Mouse (Mus musculus) E14TG2a.4 (cell line): Measurements from ENCODE around the gene Kcp.

Experiments used
- H3K27me3 ChIP-seq: 2 replicates; pipeline ENCODE4 v1.6.1; 2014; ENCODE audit warnings: low read length, control low read depth; ENCODE audit not compliant: insufficient read depth
- H3K36me3 ChIP-seq: 2 replicates; pipeline ENCODE4 v1.6.1; 2014; ENCODE audit warnings: low read length, control low read depth; ENCODE audit not compliant: insufficient read depth
- H3K4me1 ChIP-seq: replicated peaks from 2 replicates; pipeline ENCODE4 v1.6.1; 2014; ENCODE audit warnings: low read depth, low read length, control low read depth
- H3K4me3 ChIP-seq: replicated peaks from 2 replicates; pipeline ENCODE4 v1.5.1; 2014; ENCODE audit warnings: mild to moderate bottlenecking, low read length
- H3K9me3 ChIP-seq: 2 replicates; pipeline ENCODE4 v1.6.1; 2014; ENCODE audit warnings: low read length, control low read depth
- CTCF ChIP-seq: conservative IDR thresholded peaks from 2 replicates; pipeline ENCODE4 v1.5.1; 2014; ENCODE audit warnings: low read length
- NANOG ChIP-seq: IDR thresholded peaks from 2 replicates; pipeline ENCODE4 v1.6.1; 2014; ENCODE audit warnings: borderline replicate concordance, low read length, mixed read lengths
- POU5F1 ChIP-seq: IDR thresholded peaks from 2 replicates; pipeline ENCODE4 v1.6.1; 2014; ENCODE audit warnings: low read length, borderline replicate concordance

Kcp gene

GRCm38 (mm10) chr6:29461502-29461901 is 46.2 kb downstream of the Kcp start:
- H3K27me3 ChIP-seq, result peaks cover 11% of the 10 kb centered on the region
- peaks cover 5% of the 10 kb centered on the region for H3K4me1 ChIP-seq
- no peak overlapping the region for H3K4me3 ChIP-seq
- H3K9me3 ChIP-seq, result no peaks in the 10 kb centered on the region
- TF ChIP-seq NANOG (no peak), CTCF (no peak), POU5F1 (no peak)
- peaks cover 10% of the 10 kb centered on the region; the same call in 1 of the 2 replicates for H3K36me3 ChIP-seq

GRCm38 (mm10) chr6:29450667-29451066 is 57.1 kb downstream of the Kcp start:
- TF ChIP-seq CTCF, result no peak
- TF ChIP-seq POU5F1, result no peak
- TF ChIP-seq NANOG, result no peak
- H3K27me3 ChIP-seq, result peaks cover 11% of the 10 kb centered on the region
- H3K4me3 ChIP-seq, result no peak overlapping the region
- H3K9me3 ChIP-seq, result no peaks in the 10 kb centered on the region
- peaks cover 29% of the 10 kb centered on the region; the same call in 1 of the 2 replicates for H3K36me3 ChIP-seq
- peaks cover 51% of the 10 kb centered on the region for H3K4me1 ChIP-seq

- H3K9me3 ChIP-seq, result no peaks in the 10 kb centered on the region
- H3K27me3 ChIP-seq, result 0 out of 2 replicates have a peak, but pooled peaks cover 3% of the 10 kb centered on the region
- H3K36me3 ChIP-seq, result peaks cover 29% of the 10 kb centered on the region; the same call in 1 of the 2 replicates
- H3K4me1 ChIP-seq, result peaks cover 55% of the 10 kb centered on the region
- peak overlapping the region; percentile 67 for H3K4me3 ChIP-seq
- no peak for TF ChIP-seq POU5F1
- TF ChIP-seq NANOG, result no peak
- no peak for TF ChIP-seq CTCF
Measured at GRCm38 (mm10) chr6:29449858-29450257, 57.9 kb downstream of the Kcp start.

GRCm38 (mm10) chr6:29445354-29445753 is 62.4 kb downstream of the Kcp start:
- H3K4me3 ChIP-seq, result no peak overlapping the region
- TF ChIP-seq CTCF (no peak), NANOG (no peak), POU5F1 (no peak)
- H3K4me1 ChIP-seq, result peaks cover 72% of the 10 kb centered on the region
- H3K9me3 ChIP-seq, result no peaks in the 10 kb centered on the region
- peaks cover 25% of the 10 kb centered on the region for H3K27me3 ChIP-seq
- H3K36me3 ChIP-seq, result peaks cover 22% of the 10 kb centered on the region; the same call in 1 of the 2 replicates

- H3K27me3 ChIP-seq, result peaks cover 30% of the 10 kb centered on the region
- no peak overlapping the region for H3K4me3 ChIP-seq
- H3K9me3 ChIP-seq, result no peaks in the 10 kb centered on the region
- peaks cover 22% of the 10 kb centered on the region; the same call in 1 of the 2 replicates for H3K36me3 ChIP-seq
- peaks cover 66% of the 10 kb centered on the region for H3K4me1 ChIP-seq
- TF ChIP-seq CTCF (peak; percentile 79), NANOG (no peak), POU5F1 (no peak)
Measured at GRCm38 (mm10) chr6:29444773-29445172, 63.0 kb downstream of the Kcp start.

- TF ChIP-seq POU5F1 (no peak), NANOG (no peak), CTCF (no peak)
Measured at GRCm38 (mm10) chr6:29439789-29440188, 68.0 kb downstream of the Kcp start.

GRCm38 (mm10) chr6:29439251-29439650 is 68.5 kb downstream of the Kcp start:
- Histone ChIP-seq H3K4me1 (peaks cover 66% of the 10 kb centered on the region), H3K4me3 (no peak overlapping the region), H3K36me3 (no peaks in the 10 kb centered on the region), H3K9me3 (no peaks in the 10 kb centered on the region), H3K27me3 (peaks cover 50% of the 10 kb centered on the region)
- TF ChIP-seq NANOG (no peak), CTCF (no peak)

More at GRCm38 (mm10) chr6:29439789-29440188, 68.0 kb downstream of the Kcp start:
- Histone ChIP-seq H3K4me3 (no peak overlapping the region), H3K9me3 (no peaks in the 10 kb centered on the region), H3K27me3 (peaks cover 45% of the 10 kb centered on the region), H3K4me1 (peaks cover 60% of the 10 kb centered on the region), H3K36me3 (no peaks in the 10 kb centered on the region)

GRCm38 (mm10) chr6:29436461-29436934 is 71.3 kb downstream of the Kcp start:
- H3K4me1 ChIP-seq, result peaks cover 55% of the 10 kb centered on the region
- H3K36me3 ChIP-seq, result no peaks in the 10 kb centered on the region
- peaks cover 58% of the 10 kb centered on the region for H3K27me3 ChIP-seq
- TF ChIP-seq NANOG, result no peak
- no peak for TF ChIP-seq CTCF
- TF ChIP-seq POU5F1, result no peak
- H3K4me3 ChIP-seq, result peak overlapping the region; percentile 37; the same call in 1 of the 2 replicates
- H3K9me3 ChIP-seq, result no peaks in the 10 kb centered on the region

- TF ChIP-seq POU5F1, result no peak
- TF ChIP-seq CTCF, result no peak
- no peak for TF ChIP-seq NANOG
Measured at GRCm38 (mm10) chr6:29435940-29436451, 71.8 kb downstream of the Kcp start.

More at GRCm38 (mm10) chr6:29435940-29436451, 71.8 kb downstream of the Kcp start:
- H3K4me1 ChIP-seq, result peaks cover 53% of the 10 kb centered on the region
- H3K9me3 ChIP-seq, result no peaks in the 10 kb centered on the region
- H3K4me3 ChIP-seq, result peak overlapping the region; percentile 73; the same call in 1 of the 2 replicates
- H3K36me3 ChIP-seq, result no peaks in the 10 kb centered on the region
- H3K27me3 ChIP-seq, result peaks cover 63% of the 10 kb centered on the region
